Mouse (Mus musculus) ES-E14 (cell line): ENCODE measurements around the gene Dlg2. TPM values are rescaled to one million over a fixed set of nuclear protein-coding genes. Genes with fewer than 3 reads are reported as not detected.

Experiments
- DNase-seq: peaks from one replicate; pipeline ENCODE4 v3.0.0-alpha.2; 2013; ENCODE audit warnings: low read depth, low spot score
- H3K27ac ChIP-seq: 2 replicates; pipeline ENCODE4 v1.5.1; 2012; ENCODE audit warnings: low read depth, mild to moderate bottlenecking, low read length, moderate library complexity, mixed read lengths; ENCODE audit not compliant: poor library complexity, insufficient read depth, severe bottlenecking
- H3K36me3 ChIP-seq: 2 replicates; pipeline ENCODE4 v1.6.1; 2012; ENCODE audit warnings: mild to moderate bottlenecking, low read length, moderate library complexity, mixed read lengths; ENCODE audit not compliant: control insufficient read depth, poor library complexity, insufficient read depth, severe bottlenecking
- H3K4me1 ChIP-seq, 2 experiments: fragments of 150-350 bp in 1 of 2; sonication (generic) in 1 of 2; 2 replicates each; pipeline ENCODE4 v1.6.1; 2012; ENCODE audit warnings: low read length in 2 of 2, mild to moderate bottlenecking in 1 of 2, mixed read lengths in 1 of 2; ENCODE audit not compliant: control insufficient read depth in 2 of 2, insufficient read depth in 2 of 2, poor library complexity in 1 of 2
- H3K4me3 ChIP-seq, 2 experiments: fragments of 150-350 bp in 1 of 2; sonication (generic) in 1 of 2; 2 replicates each; pipeline ENCODE4 v1.5.1; 2012; ENCODE audit warnings: low read length in 2 of 2, low read depth in 1 of 2, mild to moderate bottlenecking in 1 of 2, mixed read lengths in 1 of 2; ENCODE audit not compliant: insufficient read depth in 1 of 2, poor library complexity in 1 of 2, severe bottlenecking in 1 of 2
- H3K9ac ChIP-seq: 2 replicates; pipeline ENCODE4 v1.6.1; 2012; ENCODE audit warnings: low read depth, mild to moderate bottlenecking, low read length, mixed read lengths; ENCODE audit not compliant: poor library complexity, insufficient read depth, severe bottlenecking
- H3K9me3 ChIP-seq: fragments of 150-350 bp; sonication (generic); 2 replicates; pipeline ENCODE4 v1.6.1; 2012; ENCODE audit warnings: low read depth, mild to moderate bottlenecking, low read length; ENCODE audit not compliant: control insufficient read depth, insufficient read depth
- CHD2 ChIP-seq: IDR thresholded peaks from 2 replicates; pipeline ENCODE4 v1.6.1; 2014; ENCODE audit warnings: mild to moderate bottlenecking, low read depth, low read length, inconsistent platforms
- HCFC1 ChIP-seq: IDR thresholded peaks from 2 replicates; pipeline ENCODE4 v1.6.1; 2012; ENCODE audit warnings: low read length, inconsistent platforms, borderline replicate concordance; ENCODE audit not compliant: insufficient read depth
- MAFK ChIP-seq: IDR thresholded peaks from 2 replicates; pipeline ENCODE4 v1.6.1; 2014; ENCODE audit warnings: mild to moderate bottlenecking, low read depth, low read length, inconsistent platforms; ENCODE audit not compliant: insufficient read depth
- ZC3H11A ChIP-seq: IDR thresholded peaks from 2 replicates; pipeline ENCODE4 v1.6.1; 2012; ENCODE audit warnings: low read depth, mild to moderate bottlenecking, inconsistent platforms, low read length, borderline replicate concordance
- ZNF384 ChIP-seq: IDR thresholded peaks from 2 replicates; pipeline ENCODE4 v1.6.1; 2012; ENCODE audit warnings: low read depth, low read length, inconsistent platforms
- in situ Hi-C, 2 experiments: fragments of 600-800 bp; cut with MboI; formaldehyde crosslinking; loops; one replicate each; pipeline ENCODE4 v1.15.1; 2025; ENCODE audit warnings: low sequenced_read_pairs in 2 of 2, inconsistent platforms in 1 of 2; ENCODE audit not compliant: unreplicated experiment in 2 of 2
- total RNA-seq: library from RNA; depleted of rRNA; stranded (reverse); fragments of 300-350 nt; gene quantifications from 2 replicates; pipeline ENCODE4 v1.2.3, GENCODE M21; 2012

The Dlg2 gene
- total RNA-seq, 1 experiment, result 0.13 TPM

- Histone ChIP-seq H3K36me3 (no peaks in the 10 kb centered on the region), H3K4me1 (no peaks in the 10 kb centered on the region), H3K27ac (no peak overlapping the region), H3K9me3 (no peaks in the 10 kb centered on the region), H3K9ac (no peak overlapping the region), H3K4me3 (no peak overlapping the region)
- in situ Hi-C loops, result loop anchor here in 1 of 2 experiments (25.0 kb wide), 1 partner anchor 955 kb away; the partner anchor contains the start of genes Dlg2 and Tmem126b
- TF ChIP-seq CHD2 (no peak), ZC3H11A (no peak), ZNF384 (no peak), MAFK (no peak), HCFC1 (no peak)
- no peak for DNase-seq
These were observed 966.2 kb downstream of the Dlg2 start for GRCm38 (mm10) chr7:91442447-91443376.

DNA sequence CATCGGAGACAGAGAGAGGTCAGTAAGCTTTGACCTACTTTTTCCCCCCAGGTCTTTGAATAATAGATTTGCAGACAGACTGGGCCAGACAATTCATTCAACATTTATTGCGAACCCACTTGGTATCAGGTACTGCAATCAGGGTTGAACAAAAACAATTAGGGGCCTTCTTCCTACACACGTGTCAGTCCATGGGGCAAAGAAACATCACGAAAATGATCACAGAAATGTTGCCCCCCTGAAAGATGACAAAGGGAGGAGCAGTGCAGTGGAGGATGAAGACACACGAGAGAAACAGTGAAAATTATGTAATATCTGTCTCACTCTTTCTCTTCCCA is 966.9 kb downstream of the Dlg2 start:
- no peak for DNase-seq
- no peak overlapping the region for H3K27ac ChIP-seq
- H3K9me3 ChIP-seq, result no peaks in the 10 kb centered on the region
- H3K9ac ChIP-seq, result no peak overlapping the region
- no peak overlapping the region for H3K4me3 ChIP-seq
- in situ Hi-C loops, result loop anchor here in 1 of 2 experiments (25.0 kb wide), 1 partner anchor 956 kb away; the partner anchor contains the start of genes Dlg2 and Tmem126b
- H3K36me3 ChIP-seq, result no peaks in the 10 kb centered on the region
- H3K4me1 ChIP-seq, result no peaks in the 10 kb centered on the region
- TF ChIP-seq ZC3H11A, result no peak
- TF ChIP-seq MAFK, result no peak
- no peak for TF ChIP-seq CHD2
- no peak for TF ChIP-seq HCFC1
- no peak for TF ChIP-seq ZNF384

- no peak overlapping the region for H3K4me3 ChIP-seq
- no peaks in the 10 kb centered on the region for H3K4me1 ChIP-seq
- H3K9me3 ChIP-seq, result no peaks in the 10 kb centered on the region
- H3K36me3 ChIP-seq, result no peaks in the 10 kb centered on the region
- H3K27ac ChIP-seq, result no peak overlapping the region
- H3K9ac ChIP-seq, result no peak overlapping the region
- no peak for DNase-seq
- in situ Hi-C loops, result loop anchor here in 1 of 2 experiments (25.0 kb wide), 1 partner anchor 957 kb away; the partner anchor contains the start of genes Dlg2 and Tmem126b
- TF ChIP-seq ZNF384 (no peak), ZC3H11A (no peak), MAFK (no peak), HCFC1 (no peak)
These were observed 967.4 kb downstream of the Dlg2 start for GRCm38 (mm10) chr7:91443913-91444312.

DNA sequence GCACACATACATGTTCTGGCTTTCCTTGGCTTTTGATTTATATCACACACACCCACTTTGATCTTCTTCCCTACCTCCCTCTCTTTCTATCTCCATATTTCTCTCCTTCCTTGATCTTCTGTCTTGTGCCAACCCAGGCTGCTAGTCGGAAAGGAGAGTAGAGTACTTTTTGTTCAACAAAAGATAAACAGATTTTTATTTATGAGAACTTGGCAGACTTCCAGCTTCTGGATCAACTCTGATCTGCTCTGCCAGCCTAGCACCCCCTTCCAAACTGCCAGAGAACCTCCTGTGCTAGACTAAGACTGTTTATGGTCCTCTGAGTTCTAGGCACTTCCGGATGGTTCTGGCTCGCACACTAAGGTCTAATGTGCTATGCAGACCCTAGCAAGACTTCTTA is 968.3 kb downstream of the Dlg2 start:
- in situ Hi-C loops, result loop anchor here in 1 of 2 experiments (25.0 kb wide), 1 partner anchor 957 kb away; the partner anchor contains the start of genes Dlg2 and Tmem126b
- Histone ChIP-seq H3K9ac (no peak overlapping the region), H3K4me1 (no peaks in the 10 kb centered on the region)

More for the DNA sequence above, 968.3 kb downstream of the Dlg2 start:
- no peak for DNase-seq
- H3K27ac ChIP-seq, result no peak overlapping the region
- no peak for TF ChIP-seq CHD2
- no peak for TF ChIP-seq ZNF384
- TF ChIP-seq HCFC1, result no peak
- TF ChIP-seq ZC3H11A, result no peak
- TF ChIP-seq MAFK, result no peak
- H3K4me3 ChIP-seq, result no peak overlapping the region
- H3K9me3 ChIP-seq, result no peaks in the 10 kb centered on the region
- no peaks in the 10 kb centered on the region for H3K36me3 ChIP-seq
